27 mouse cellular contexts compared by ENCODE assay signal in genomic region chr8:46340381-46341273, GRCm38 (mm10). TPM values are rescaled to one million over a fixed set of nuclear protein-coding genes. Genes with fewer than 3 reads are reported as not detected.
A peak's percentile ranks its signal among the peaks of the same experiment; 100 is the strongest.
DNase-seq lines count a peak whose midpoint lies in the region; ATAC-seq and TF ChIP-seq lines count a peak whose summit lies in the region.
"Had no signal": no experiment of that assay in that cellular context is flagged by ENCODE, and none has a peak within 500 bp of the region (broad histone marks: within the 10 kb centered on the region; RNA-seq: fewer than 3 reads in every experiment).

No protein-coding gene starts in this region.

- peak; percentile 60 for ATAC-seq in neutrophil, adult 5-6 weeks (ENCODE audit: extremely low read depth, insufficient number of reproducible peaks, low FRiP score, poor library complexity, severe bottlenecking)
- no peak for ATAC-seq in neural tube, embryonic 15.5 days (ENCODE audit: low FRiP score)
- ATAC-seq: forebrain, embryonic 16.5 days had no signal

- no peak for TF ChIP-seq POLR2A in lung, adult 2 months (IDR thresholded peaks at IDR 0.05; ENCODE audit: borderline replicate concordance, extremely low read depth, low read depth, low read length)

- no peaks in the 10 kb centered on the region for H3K27me3 ChIP-seq in neural tube, embryonic 15.5 days (replicated peaks)
- H3K27me3 ChIP-seq: embryonic facial prominence, embryonic 12.5 days; heart, embryonic 13.5 days; hindbrain, embryonic 15.5 days; limb, embryonic 13.5 days; liver, embryonic 13.5 days had no signal

- 73% methylated on average over 14 of the region's 14 CpGs for WGBS in lung, adult 2 months
- WGBS in neural tube, embryonic 15.5 days: 84% methylated on average over 14 of the region's 14 CpGs

- H3K36me3 ChIP-seq in neural tube, embryonic 15.5 days: no peaks in the 10 kb centered on the region
- H3K36me3 ChIP-seq: embryonic facial prominence, embryonic 12.5 days; heart, embryonic 13.5 days; hindbrain, embryonic 15.5 days; limb, embryonic 13.5 days; liver, embryonic 13.5 days had no signal

- H3K9ac ChIP-seq in neural tube, embryonic 15.5 days (replicated peaks): no peak overlapping the region
- H3K9ac ChIP-seq: embryonic facial prominence, embryonic 12.5 days; heart, embryonic 13.5 days; hindbrain, embryonic 15.5 days; limb, embryonic 13.5 days; liver, embryonic 13.5 days had no signal

- H3K9me3 ChIP-seq in neural tube, embryonic 15.5 days (replicated peaks): no peaks in the 10 kb centered on the region
- H3K9me3 ChIP-seq: embryonic facial prominence, embryonic 12.5 days; hindbrain, embryonic 15.5 days; limb, embryonic 13.5 days; liver, embryonic 13.5 days had no signal

- no peak for TF ChIP-seq CTCF in lung, adult 2 months (IDR thresholded peaks at IDR 0.05; ENCODE audit: insufficient read depth, low read length)

- intact Hi-C loops in gastrocnemius, postnatal 36 days (cut with DNase I): no loop called here

- H3K4me3 ChIP-seq in lung, adult 2 months (replicated peaks; ENCODE audit: extremely low read depth, low read depth, low read length): no peak overlapping the region
- no peak overlapping the region for H3K4me3 ChIP-seq in neural tube, embryonic 15.5 days (replicated peaks)
- H3K4me3 ChIP-seq: embryonic facial prominence, embryonic 12.5 days; erythroblast, embryonic 14.5 days; heart, embryonic 13.5 days; hindbrain, embryonic 15.5 days; limb, embryonic 13.5 days; liver, embryonic 13.5 days had no signal

- H3K4me1 ChIP-seq in lung, adult 2 months (ENCODE audit: control insufficient read depth, insufficient read depth, low read length): no peaks in the 10 kb centered on the region; the same call in 1 of the 2 replicates
- H3K4me1 ChIP-seq in neural tube, embryonic 15.5 days: no peaks in the 10 kb centered on the region
- H3K4me1 ChIP-seq: embryonic facial prominence, embryonic 12.5 days; hindbrain, embryonic 15.5 days; limb, embryonic 13.5 days; liver, embryonic 13.5 days had no signal

- peak; percentile 44 for DNase-seq in lung, postnatal 36 days
- no peak for DNase-seq in lung, adult 2 months
- DNase-seq in ZHBTc4 (ENCODE audit: low read depth, low spot score): peak; percentile 84
- no peak for DNase-seq in gastrocnemius, postnatal 36 days
- DNase-seq in frontal cortex, adult 2 months (ENCODE audit: extremely low spot score in 1 of 2, low spot score in 1 of 2): no peak
- DNase-seq: adrenal gland, adult 2 months; cerebellum, adult 9-10 months; kidney, adult 18-20 months; kidney, postnatal 10 days; layer of hippocampus, postnatal 36 days; liver, embryonic 13.5 days; thymus, adult 2 months had no signal

- no peak overlapping the region for H3K27ac ChIP-seq in neural tube, embryonic 15.5 days (replicated peaks)
- H3K27ac ChIP-seq: embryonic facial prominence, embryonic 12.5 days; heart, embryonic 13.5 days; hindbrain, embryonic 15.5 days; limb, embryonic 13.5 days; liver, embryonic 13.5 days had no signal

- H3K4me2 ChIP-seq in neural tube, embryonic 15.5 days: no peak overlapping the region
- H3K4me2 ChIP-seq: embryonic facial prominence, embryonic 12.5 days; heart, embryonic 13.5 days; hindbrain, embryonic 15.5 days; limb, embryonic 13.5 days; liver, embryonic 13.5 days; midbrain, embryonic 11.5 days had no signal

RNA-seq across cellular contexts. Expression of gene Helt, which starts 46.2 kb away (rescaled TPM):
- not detected in 2 replicates for polyA plus RNA-seq in lung, adult 2 months (2012; rRNA removed)
- not detected in 2 replicates for total RNA-seq in neutrophil, adult 5-6 weeks (2017)
- polyA plus RNA-seq in neural tube, embryonic 15.5 days (2015; fragmentation: Nextera tagmentation; extraction: Ambion mirVana): not detected in 2 replicates
- total RNA-seq in gastrocnemius, postnatal 36 days (2021): 1 to 10 TPM in 1 of 2 experiments, under 1 TPM in 1; 0.77 to 1.1 TPM
- polyA plus RNA-seq in frontal cortex, adult 2 months (2012; rRNA removed): 0.18 and 0.34 TPM in 2 replicates
- total RNA-seq: adrenal gland, adult 2 months; gastrocnemius, postnatal 4 days; layer of hippocampus, adult 18-20 months; layer of hippocampus, postnatal 36 days; left cerebral cortex, postnatal 14 days had no signal
- polyA plus RNA-seq: erythroblast, embryonic 14.5 days; heart, embryonic 13.5 days; limb, embryonic 13.5 days; lung, embryonic 16.5 days; stomach, embryonic 14.5 days; thymus, adult 2 months; urinary bladder, adult 2 months had no signal

Comparison
In these comparisons a context has a peak if more than half of its experiments do, and no peak if none do; other contexts are left out.
1. DNase-seq: peak in lung, postnatal 36 days (single experiment) and ZHBTc4 (single experiment); none in lung, adult 2 months (single experiment), gastrocnemius, postnatal 36 days (0 of 2) and frontal cortex, adult 2 months (0 of 2).